Mouse (Mus musculus) embryonic facial prominence, embryonic 10.5 days (tissue): ENCODE measurements around the gene Spata4. TPM values are rescaled to one million over a fixed set of nuclear protein-coding genes. Genes with fewer than 3 reads are reported as not detected.
A peak's percentile ranks its signal among the peaks of the same experiment; 100 is the strongest.

ENCODE experiments used
- DNase-seq: peaks from one replicate; pipeline ENCODE4 v3.0.0-alpha.2; 2017; ENCODE audit warnings: low spot score
- H3K27ac ChIP-seq: fragments of 300-500 bp; sonication (generic); replicated peaks from 2 replicates; pipeline ENCODE4 v1.5.1; 2016; ENCODE audit warnings: mild to moderate bottlenecking
- H3K27me3 ChIP-seq: fragments of 300-500 bp; sonication (generic); replicated peaks from 2 replicates; pipeline ENCODE4 v1.6.1; 2016; ENCODE audit warnings: low read depth, mild to moderate bottlenecking; ENCODE audit not compliant: poor library complexity, severe bottlenecking
- H3K36me3 ChIP-seq: fragments of 300-500 bp; sonication (generic); replicated peaks from 2 replicates; pipeline ENCODE4 v1.6.1; 2016; ENCODE audit warnings: mild to moderate bottlenecking, moderate library complexity
- H3K4me1 ChIP-seq: fragments of 300-500 bp; sonication (generic); 2 replicates; pipeline ENCODE4 v1.6.1; 2016
- H3K4me3 ChIP-seq: fragments of 300-500 bp; sonication (generic); 2 replicates; pipeline ENCODE4 v1.5.1; 2016; ENCODE audit warnings: mild to moderate bottlenecking, moderate library complexity
- H3K9me3 ChIP-seq: fragments of 300-500 bp; sonication (generic); 2 replicates; pipeline ENCODE4 v1.6.1; 2016; ENCODE audit warnings: mild to moderate bottlenecking
- WGBS: fragments of 180-500 bp; shearing (Covaris S2); methylation state at CpG from one replicate; pipeline ENCODE4 v1.1.7; 2016; 5-methylcytosine and 5-hydroxymethylcytosine counted together
- polyA plus RNA-seq: library from polyadenylated mRNA; unstranded; fragments of >200 nt; fragmentation: Nextera tagmentation; extraction: Ambion mirVana; gene quantifications from 2 replicates; pipeline ENCODE4 v1.2.1, GENCODE M21; 2016

The Spata4 gene
- not detected in 2 replicates for polyA plus RNA-seq

DNA sequence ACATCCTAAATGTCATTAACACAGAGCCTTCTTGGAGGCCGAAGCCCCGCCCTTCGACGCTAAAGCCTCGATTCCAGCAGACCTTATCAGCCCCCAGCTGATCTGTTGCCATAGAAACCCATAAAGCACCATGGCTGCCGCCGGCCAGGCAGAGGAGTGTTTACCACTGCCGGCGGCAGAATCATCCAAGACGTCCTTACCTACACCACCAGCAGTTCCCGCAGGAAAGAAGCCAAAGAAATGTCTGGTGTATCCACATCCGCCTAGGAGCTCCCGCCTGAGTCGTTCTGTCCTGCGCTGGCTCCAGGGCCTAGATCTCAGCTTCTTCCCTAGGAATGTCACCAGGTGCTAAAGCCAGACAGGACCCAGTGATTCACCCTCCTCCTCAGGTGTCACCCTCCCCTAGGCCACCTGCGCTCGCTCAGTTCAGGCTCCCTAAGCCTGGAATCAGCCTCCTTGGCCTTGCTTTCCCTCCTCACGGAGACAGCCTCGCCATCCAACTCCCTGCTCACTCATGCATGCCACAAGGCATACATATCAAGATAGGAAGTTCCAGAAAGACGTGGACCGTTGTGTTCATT, at the start of gene Spata4:
Gene Spata4, plus strand, starts transcription at position 111 of the 581 bp plus-strand sequence.
- Histone ChIP-seq H3K36me3 (no peaks in the 10 kb centered on the region), H3K9me3 (no peaks in the 10 kb centered on the region), H3K4me1 (peaks cover 7% of the 10 kb centered on the region), H3K27me3 (no peaks in the 10 kb centered on the region), H3K27ac (no peak within 1 kb of the TSS), H3K4me3 (peak within 1 kb of the TSS; percentile 53)
- peak; percentile 66 for DNase-seq
- 8% methylated on average over 21 of the region's 21 CpGs for WGBS

- Histone ChIP-seq H3K4me3 (no peak overlapping the region), H3K36me3 (no peaks in the 10 kb centered on the region), H3K27ac (no peak overlapping the region), H3K27me3 (no peaks in the 10 kb centered on the region), H3K9me3 (no peaks in the 10 kb centered on the region), H3K4me1 (no peaks in the 10 kb centered on the region)
- DNase-seq = no peak
- 89% methylated on average over 2 of the region's 2 CpGs for WGBS
These were observed 45.7 kb upstream of the Spata4 start for GRCm38 (mm10) chr8:54554921-54555320.

- no peaks in the 10 kb centered on the region for H3K9me3 ChIP-seq
- WGBS = 80% methylated on average over 4 of the region's 4 CpGs
- H3K27ac ChIP-seq = no peak overlapping the region
- no peaks in the 10 kb centered on the region for H3K36me3 ChIP-seq
- DNase-seq = no peak
- H3K4me1 ChIP-seq = no peaks in the 10 kb centered on the region
- H3K27me3 ChIP-seq = no peaks in the 10 kb centered on the region
- H3K4me3 ChIP-seq = no peak overlapping the region
These were observed 38.4 kb upstream of the Spata4 start for GRCm38 (mm10) chr8:54562137-54562536.

GRCm38 (mm10) chr8:54565181-54565580, 35.4 kb upstream of the Spata4 start:
- Histone ChIP-seq H3K9me3 (no peaks in the 10 kb centered on the region), H3K27me3 (no peaks in the 10 kb centered on the region), H3K36me3 (no peaks in the 10 kb centered on the region), H3K27ac (no peak overlapping the region), H3K4me3 (no peak overlapping the region), H3K4me1 (no peaks in the 10 kb centered on the region)
- 95% methylated on average over 1 of the region's 1 CpGs for WGBS
- no peak for DNase-seq

GRCm38 (mm10) chr8:54565603-54566260, 34.8 kb upstream of the Spata4 start:
- Histone ChIP-seq H3K4me3 (no peak overlapping the region), H3K27ac (no peak overlapping the region), H3K9me3 (no peaks in the 10 kb centered on the region), H3K27me3 (no peaks in the 10 kb centered on the region), H3K4me1 (peaks cover 4% of the 10 kb centered on the region), H3K36me3 (no peaks in the 10 kb centered on the region)
- 85% methylated on average over 7 of the region's 7 CpGs for WGBS
- DNase-seq = no peak

- no peak for DNase-seq
- H3K4me3 ChIP-seq = no peak overlapping the region
- 81% methylated on average over 2 of the region's 2 CpGs for WGBS
- peaks cover 12% of the 10 kb centered on the region for H3K4me1 ChIP-seq
- no peaks in the 10 kb centered on the region for H3K36me3 ChIP-seq
- no peak overlapping the region for H3K27ac ChIP-seq
- no peaks in the 10 kb centered on the region for H3K9me3 ChIP-seq
- H3K27me3 ChIP-seq = no peaks in the 10 kb centered on the region
These were observed 33.4 kb upstream of the Spata4 start for GRCm38 (mm10) chr8:54567168-54567567.

GRCm38 (mm10) chr8:54570618-54571609, 29.7 kb upstream of the Spata4 start:
- DNase-seq = no peak
- no peaks in the 10 kb centered on the region for H3K9me3 ChIP-seq
- H3K27ac ChIP-seq = no peak overlapping the region
- 63% methylated on average over 15 of the region's 15 CpGs for WGBS
- H3K4me3 ChIP-seq = no peak overlapping the region
- peaks cover 12% of the 10 kb centered on the region for H3K4me1 ChIP-seq
- H3K36me3 ChIP-seq = no peaks in the 10 kb centered on the region
- H3K27me3 ChIP-seq = no peaks in the 10 kb centered on the region

- Histone ChIP-seq H3K9me3 (no peaks in the 10 kb centered on the region), H3K27ac (no peak overlapping the region), H3K36me3 (no peaks in the 10 kb centered on the region), H3K27me3 (no peaks in the 10 kb centered on the region), H3K4me3 (no peak overlapping the region), H3K4me1 (no peaks in the 10 kb centered on the region)
- no peak for DNase-seq
- WGBS = 81% methylated on average over 3 of the region's 3 CpGs
These were observed 19.1 kb upstream of the Spata4 start for GRCm38 (mm10) chr8:54581436-54581835.

- Histone ChIP-seq H3K4me1 (no peaks in the 10 kb centered on the region), H3K36me3 (no peaks in the 10 kb centered on the region), H3K9me3 (no peaks in the 10 kb centered on the region), H3K27me3 (no peaks in the 10 kb centered on the region), H3K27ac (no peak overlapping the region), H3K4me3 (no peak overlapping the region)
- WGBS = 61% methylated on average over 1 of the region's 1 CpGs
- no peak for DNase-seq
These were observed 17.7 kb upstream of the Spata4 start for GRCm38 (mm10) chr8:54582886-54583285.

GRCm38 (mm10) chr8:54594634-54595033, 5.9 kb upstream of the Spata4 start:
- Histone ChIP-seq H3K27ac (no peak overlapping the region), H3K36me3 (no peaks in the 10 kb centered on the region), H3K4me1 (no peaks in the 10 kb centered on the region), H3K4me3 (no peak overlapping the region), H3K27me3 (no peaks in the 10 kb centered on the region), H3K9me3 (no peaks in the 10 kb centered on the region)
- WGBS = 91% methylated on average over 5 of the region's 5 CpGs
- DNase-seq = no peak

DNA sequence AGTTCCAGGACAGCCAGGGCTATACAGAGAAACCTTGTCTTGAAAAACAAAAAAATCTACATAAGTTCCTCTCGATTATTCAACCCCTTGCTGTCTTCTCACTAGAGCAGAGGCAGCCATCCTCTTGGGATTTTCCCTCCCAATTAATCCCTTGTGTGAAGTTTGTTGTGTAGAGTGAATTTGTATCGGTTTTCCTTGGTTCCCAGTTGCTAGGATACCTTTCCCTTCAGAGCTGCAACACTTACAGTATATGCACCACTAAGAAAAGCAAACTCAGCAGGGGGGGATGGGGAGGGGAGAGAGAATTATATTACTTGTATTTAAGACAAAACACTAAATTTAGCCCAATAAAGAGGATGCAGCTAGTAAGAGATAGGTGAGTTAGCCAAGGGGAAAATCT, 4.5 kb upstream of the Spata4 start:
- peaks cover 7% of the 10 kb centered on the region for H3K4me1 ChIP-seq
- no peak for DNase-seq
- no peak overlapping the region for H3K27ac ChIP-seq
- no peaks in the 10 kb centered on the region for H3K27me3 ChIP-seq
- WGBS = 69% methylated on average over 2 of the region's 2 CpGs
- H3K36me3 ChIP-seq = no peaks in the 10 kb centered on the region
- H3K4me3 ChIP-seq = no peak overlapping the region
- H3K9me3 ChIP-seq = no peaks in the 10 kb centered on the region

- H3K27me3 ChIP-seq = no peaks in the 10 kb centered on the region
- no peak overlapping the region for H3K4me3 ChIP-seq
- no peaks in the 10 kb centered on the region for H3K36me3 ChIP-seq
- peaks cover 7% of the 10 kb centered on the region for H3K4me1 ChIP-seq
- H3K9me3 ChIP-seq = no peaks in the 10 kb centered on the region
- H3K27ac ChIP-seq = no peak overlapping the region
- DNase-seq = no peak
- WGBS = 82% methylated on average over 2 of the region's 2 CpGs
These were observed 3.6 kb upstream of the Spata4 start for GRCm38 (mm10) chr8:54596940-54597339.
